32 mouse cellular contexts compared by ENCODE assay signal in the genomic region with DNA sequence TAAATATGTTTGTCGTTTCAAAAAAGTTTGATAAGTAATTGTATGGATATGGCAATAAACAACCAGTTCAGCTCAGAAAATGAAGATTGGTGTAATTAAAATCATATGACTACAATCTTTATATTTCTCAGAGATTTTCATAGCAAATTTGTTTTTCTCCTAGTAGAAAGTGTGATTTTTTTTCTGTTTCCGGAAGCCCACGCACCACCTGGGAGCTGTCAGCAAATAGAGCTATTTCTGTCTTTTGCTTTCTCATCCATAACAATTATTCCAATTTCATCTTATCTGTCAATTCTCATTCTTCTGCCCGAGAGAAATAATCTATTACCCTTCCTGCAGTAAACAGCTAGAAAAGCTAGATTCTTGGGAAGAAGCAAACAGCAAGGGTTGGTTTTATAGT. TPM values are rescaled to one million over a fixed set of nuclear protein-coding genes. Genes with fewer than 3 reads are reported as not detected.
DNase-seq lines count a peak whose midpoint lies in the region; ATAC-seq lines count a peak whose summit lies in the region.
"Had no signal": no experiment of that assay in that cellular context is flagged by ENCODE, and none has a peak within 500 bp of the region (broad histone marks: within the 10 kb centered on the region; RNA-seq: fewer than 3 reads in every experiment).

No protein-coding gene starts in this region.

- H3K4me3 ChIP-seq in forebrain, embryonic 12.5 days (replicated peaks): no peak overlapping the region
- H3K4me3 ChIP-seq in hindbrain, embryonic 14.5 days (replicated peaks; ENCODE audit: low read length): no peak overlapping the region
- H3K4me3 ChIP-seq in midbrain, embryonic 15.5 days: no peak overlapping the region
- H3K4me3 ChIP-seq: embryonic facial prominence, embryonic 10.5 days; embryonic facial prominence, embryonic 13.5 days; erythroblast, embryonic 14.5 days; forebrain, embryonic 13.5 days; heart, embryonic 12.5 days; heart, embryonic 15.5 days; hindbrain, embryonic 10.5 days; hindbrain, embryonic 13.5 days had no signal

- 82% methylated on average over 4 of the region's 4 CpGs for WGBS in forebrain, embryonic 12.5 days
- WGBS in hindbrain, embryonic 14.5 days: 77% methylated on average over 4 of the region's 4 CpGs
- 80% methylated on average over 4 of the region's 4 CpGs for WGBS in midbrain, embryonic 15.5 days

- no peaks in the 10 kb centered on the region for H3K27me3 ChIP-seq in forebrain, embryonic 12.5 days
- H3K27me3 ChIP-seq in hindbrain, embryonic 14.5 days (ENCODE audit: control insufficient read depth, insufficient read depth, low read length): peaks cover 4% of the 10 kb centered on the region; the same call in 1 of the 2 replicates
- no peaks in the 10 kb centered on the region for H3K27me3 ChIP-seq in midbrain, embryonic 15.5 days (replicated peaks)
- H3K27me3 ChIP-seq: CH12.LX; embryonic facial prominence, embryonic 13.5 days; forebrain, embryonic 13.5 days; heart, embryonic 12.5 days; heart, embryonic 15.5 days had no signal

- intact Hi-C loops in left cerebral cortex, postnatal 25 days (cut with DNase I): no loop called here

- no peak for ATAC-seq in forebrain, embryonic 12.5 days (ENCODE audit: low FRiP score)
- ATAC-seq in hindbrain, embryonic 14.5 days (ENCODE audit: low FRiP score): no peak
- no peak for ATAC-seq in midbrain, embryonic 15.5 days (replicated peaks)
- ATAC-seq: forebrain, embryonic 13.5 days; forebrain, embryonic 16.5 days; hindbrain, postnatal 0 days had no signal

- DNase-seq in left cerebral cortex, postnatal 25 days (ENCODE audit: low spot score in 2 of 2): peak; percentile 36 to 43
- DNase-seq in left cerebral cortex, adult 11 months (ENCODE audit: low spot score): no peak
- DNase-seq in brain, adult 2 months (ENCODE audit: low read depth, low spot score): peak; percentile 52
- peak; percentile 21 to 87 for DNase-seq in layer of hippocampus, adult 18-20 months (ENCODE audit: low spot score in 2 of 2)
- DNase-seq in layer of hippocampus, adult 9-10 months (ENCODE audit: low spot score): peak; percentile 39
- DNase-seq in hindbrain, embryonic 14.5 days (ENCODE audit: low spot score): no peak
- DNase-seq: adrenal gland, adult 2 months; adrenal gland, postnatal 14 days; B cell, adult 2 months; cerebellum, adult 11-12 months; cerebellum, adult 8-10 months; cerebellum, postnatal 10 days; cerebellum, postnatal 36 days; embryo, embryonic 11 days; gastrocnemius, postnatal 25 days; heart, adult 18-20 months; heart, postnatal 10 days; heart, postnatal 36 days had no signal

- no peaks in the 10 kb centered on the region for H3K9me3 ChIP-seq in forebrain, embryonic 12.5 days
- H3K9me3 ChIP-seq in hindbrain, embryonic 14.5 days (ENCODE audit: control insufficient read depth, low read length): no peaks in the 10 kb centered on the region
- H3K9me3 ChIP-seq in midbrain, embryonic 15.5 days: no peaks in the 10 kb centered on the region
- H3K9me3 ChIP-seq: embryonic facial prominence, embryonic 10.5 days; embryonic facial prominence, embryonic 13.5 days; forebrain, embryonic 13.5 days; G1E; heart, embryonic 12.5 days; heart, embryonic 15.5 days; hindbrain, embryonic 10.5 days; hindbrain, embryonic 13.5 days had no signal

- no peak overlapping the region for H3K9ac ChIP-seq in forebrain, embryonic 12.5 days
- no peak overlapping the region for H3K9ac ChIP-seq in hindbrain, embryonic 14.5 days
- no peak overlapping the region for H3K9ac ChIP-seq in midbrain, embryonic 15.5 days
- H3K9ac ChIP-seq: embryonic facial prominence, embryonic 13.5 days; forebrain, embryonic 13.5 days; heart, embryonic 12.5 days; heart, embryonic 15.5 days; hindbrain, embryonic 13.5 days had no signal

- no peak overlapping the region for H3K4me2 ChIP-seq in forebrain, embryonic 12.5 days
- no peak overlapping the region for H3K4me2 ChIP-seq in hindbrain, embryonic 14.5 days (replicated peaks)
- no peak overlapping the region for H3K4me2 ChIP-seq in midbrain, embryonic 15.5 days
- H3K4me2 ChIP-seq: embryonic facial prominence, embryonic 13.5 days; forebrain, embryonic 13.5 days; heart, embryonic 12.5 days; heart, embryonic 15.5 days; hindbrain, embryonic 13.5 days had no signal

- H3K27ac ChIP-seq in forebrain, embryonic 12.5 days: no peak overlapping the region
- no peak overlapping the region for H3K27ac ChIP-seq in hindbrain, embryonic 14.5 days
- H3K27ac ChIP-seq in midbrain, embryonic 15.5 days: no peak overlapping the region
- H3K27ac ChIP-seq: embryonic facial prominence, embryonic 10.5 days; embryonic facial prominence, embryonic 13.5 days; forebrain, embryonic 13.5 days; heart, embryonic 15.5 days; hindbrain, embryonic 10.5 days; hindbrain, embryonic 13.5 days; hindbrain, postnatal 0 days had no signal

- no peaks in the 10 kb centered on the region for H3K36me3 ChIP-seq in forebrain, embryonic 12.5 days (replicated peaks)
- H3K36me3 ChIP-seq in hindbrain, embryonic 14.5 days (replicated peaks; ENCODE audit: control insufficient read depth, insufficient read depth): no peaks in the 10 kb centered on the region
- H3K36me3 ChIP-seq in midbrain, embryonic 15.5 days (replicated peaks): no peaks in the 10 kb centered on the region
- H3K36me3 ChIP-seq: embryonic facial prominence, embryonic 10.5 days; embryonic facial prominence, embryonic 13.5 days; G1E; heart, embryonic 12.5 days; heart, embryonic 15.5 days; hindbrain, embryonic 10.5 days; hindbrain, embryonic 13.5 days had no signal

- H3K4me1 ChIP-seq in forebrain, embryonic 12.5 days: no peaks in the 10 kb centered on the region
- H3K4me1 ChIP-seq in hindbrain, embryonic 14.5 days (replicated peaks; ENCODE audit: control insufficient read depth, insufficient read depth, low read length): no peaks in the 10 kb centered on the region
- H3K4me1 ChIP-seq in midbrain, embryonic 15.5 days: no peaks in the 10 kb centered on the region
- H3K4me1 ChIP-seq: embryonic facial prominence, embryonic 10.5 days; embryonic facial prominence, embryonic 13.5 days; forebrain, embryonic 13.5 days; heart, embryonic 12.5 days; heart, embryonic 15.5 days; hindbrain, embryonic 10.5 days; hindbrain, embryonic 13.5 days had no signal

RNA-seq across cellular contexts. Expression of a gene that starts 17.3 kb away (rescaled TPM):
- total RNA-seq in left cerebral cortex, postnatal 25 days (2021): 1,000 to 10,000 TPM in 1 of 2 experiments, 100 to 1,000 TPM in 1; 977 to 1,064 TPM
- 100 to 1,000 TPM; 917 to 928 TPM for total RNA-seq in layer of hippocampus, adult 18-20 months (2021)
- 211 and 213 TPM in 2 replicates for polyA plus RNA-seq in forebrain, embryonic 12.5 days (2016; fragmentation: Nextera tagmentation; extraction: Ambion mirVana)
- 482 and 522 TPM in 2 replicates for polyA plus RNA-seq in hindbrain, embryonic 14.5 days (2014; fragmentation: Nextera tagmentation; extraction: Ambion mirVana)
- 384 and 407 TPM in 2 replicates for polyA plus RNA-seq in midbrain, embryonic 15.5 days (2015; fragmentation: Nextera tagmentation; extraction: Ambion mirVana)

Comparison
In these comparisons a context has a peak if more than half of its experiments do, and no peak if none do; other contexts are left out.
1. DNase-seq: peak in left cerebral cortex, postnatal 25 days (2 of 2), brain, adult 2 months (single experiment), layer of hippocampus, adult 18-20 months (2 of 2) and layer of hippocampus, adult 9-10 months (single experiment); none in left cerebral cortex, adult 11 months (single experiment) and hindbrain, embryonic 14.5 days (single experiment).